Mouse (Mus musculus): ENCODE results near the gene Ccnj.

GRCm38 (mm10) chr19:40838205-40838604 is 7.1 kb downstream of the Ccnj start:
- TF ChIP-seq CTCF (IDR thresholded peaks at IDR 0.05; ENCODE audit: control insufficient read depth, insufficient read depth, insufficient read length) (no peak), MAX (IDR thresholded peaks at IDR 0.05) (no peak)

Data from C2C12 (cell line).